Mouse (Mus musculus): Measurements from ENCODE around the gene Plekha4.
A peak's percentile ranks its signal among the peaks of the same experiment; 100 is the strongest.
"Not testable (repeated sequence)": the region's sequence is repeated elsewhere in the genome, so short reads cannot be mapped to it uniquely, and the experiment has no call there.

Plekha4 gene

GRCm38 (mm10) chr7:45525809-45526473 lies at the start of gene Plekha4, which contains the start of gene Ppp1r15a:
TSS of gene Plekha4 (plus strand) at chr7:45526330.
TSS of gene Ppp1r15a (minus strand) at chr7:45526268.
- DNase-seq: peak; percentile 97 to 98

- no peak for DNase-seq
Measured at GRCm38 (mm10) chr7:45476453-45476852, 49.7 kb upstream of the Plekha4 start.

DNA sequence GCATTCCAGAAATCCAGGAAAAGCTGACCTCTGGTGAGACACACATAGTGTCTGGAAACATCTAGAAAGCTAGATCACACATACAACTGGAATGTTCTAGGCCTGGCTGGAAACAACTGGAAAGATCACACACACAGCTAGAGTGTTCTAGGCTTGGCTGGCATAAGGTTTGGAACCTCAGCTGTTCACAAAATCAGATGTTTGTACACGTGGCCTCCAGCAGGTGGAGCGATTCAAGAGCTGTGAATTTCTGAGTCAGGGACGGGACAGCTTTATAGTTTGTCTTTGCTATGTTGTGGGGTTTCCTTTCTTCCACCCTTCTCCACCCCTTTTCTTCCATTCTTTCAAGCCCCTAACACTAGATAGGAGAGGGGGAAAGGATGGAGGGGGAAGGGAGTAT lies 49.1 kb upstream of the Plekha4 start:
- DNase-seq: peak; percentile 55 to 74

DNA sequence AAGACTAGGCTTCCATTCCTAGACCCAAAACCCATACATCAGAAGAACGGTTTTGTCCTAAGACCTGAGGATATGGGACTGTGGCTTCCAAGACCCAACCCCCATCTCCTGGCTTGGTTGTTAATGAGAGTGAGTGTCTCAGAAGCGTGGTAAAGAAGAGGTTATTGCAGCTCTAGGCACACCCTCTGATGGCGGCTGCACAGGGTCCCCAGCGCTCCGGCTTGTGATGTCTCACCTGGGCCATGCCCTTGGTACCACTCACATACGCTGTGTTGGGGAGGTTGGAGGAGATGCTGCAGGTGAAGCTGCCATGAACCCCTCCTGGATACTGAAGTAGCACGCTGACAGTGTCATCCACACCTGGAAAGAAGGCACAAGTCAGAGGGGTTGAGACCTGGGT lies 47.4 kb upstream of the Plekha4 start:
- DNase-seq: no peak

- DNase-seq: not testable (repeated sequence)
Measured at GRCm38 (mm10) chr7:45480310-45480709, 45.8 kb upstream of the Plekha4 start.

GRCm38 (mm10) chr7:45481374-45481927 lies 44.7 kb upstream of the Plekha4 start, which contains the start of gene Tulp2:
TSS of gene Tulp2 (plus strand) at chr7:45481877.
- peak; percentile 71 to 79 for DNase-seq

DNA sequence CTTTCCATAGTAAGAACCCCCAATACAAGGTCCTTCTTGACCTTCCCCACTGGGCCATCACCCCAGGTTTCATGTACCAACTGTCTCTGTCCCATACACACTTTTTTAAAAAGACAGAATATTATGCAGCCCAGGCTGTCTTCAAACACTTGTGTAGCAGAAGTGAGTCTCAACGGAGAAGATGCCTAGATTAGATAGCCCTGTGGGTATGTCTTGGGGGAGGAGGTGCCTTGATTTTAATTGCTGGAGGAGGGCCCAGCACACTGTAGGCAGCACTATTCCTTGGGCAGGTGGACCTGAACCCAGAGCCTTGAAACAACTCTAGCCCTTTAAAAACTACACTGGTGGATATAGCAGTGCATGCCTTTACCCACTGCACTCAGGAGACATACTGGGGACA lies 44.0 kb upstream of the Plekha4 start:
- DNase-seq: no peak

DNA sequence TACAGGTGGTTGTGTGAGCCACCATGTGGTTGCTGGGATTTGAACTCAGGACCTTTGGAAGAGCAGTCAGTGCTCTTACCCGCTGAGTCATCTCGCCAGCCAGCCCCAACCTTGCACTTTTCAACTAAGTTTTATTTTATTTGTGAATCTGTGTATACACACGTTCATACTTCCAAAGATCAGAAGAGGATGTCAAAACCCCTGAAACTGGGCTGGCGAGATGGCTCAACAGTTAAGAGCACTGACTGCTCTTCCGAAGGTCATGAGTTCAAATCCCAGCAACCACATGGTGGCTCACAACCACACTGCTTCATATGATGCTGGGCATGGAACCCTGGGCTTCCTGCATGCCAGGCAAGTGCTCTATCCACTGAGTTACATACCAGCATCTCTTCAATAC lies 41.1 kb upstream of the Plekha4 start:
- DNase-seq: not testable (repeated sequence)

- no peak for DNase-seq
Measured at GRCm38 (mm10) chr7:45486158-45486557, 40.0 kb upstream of the Plekha4 start.

DNA sequence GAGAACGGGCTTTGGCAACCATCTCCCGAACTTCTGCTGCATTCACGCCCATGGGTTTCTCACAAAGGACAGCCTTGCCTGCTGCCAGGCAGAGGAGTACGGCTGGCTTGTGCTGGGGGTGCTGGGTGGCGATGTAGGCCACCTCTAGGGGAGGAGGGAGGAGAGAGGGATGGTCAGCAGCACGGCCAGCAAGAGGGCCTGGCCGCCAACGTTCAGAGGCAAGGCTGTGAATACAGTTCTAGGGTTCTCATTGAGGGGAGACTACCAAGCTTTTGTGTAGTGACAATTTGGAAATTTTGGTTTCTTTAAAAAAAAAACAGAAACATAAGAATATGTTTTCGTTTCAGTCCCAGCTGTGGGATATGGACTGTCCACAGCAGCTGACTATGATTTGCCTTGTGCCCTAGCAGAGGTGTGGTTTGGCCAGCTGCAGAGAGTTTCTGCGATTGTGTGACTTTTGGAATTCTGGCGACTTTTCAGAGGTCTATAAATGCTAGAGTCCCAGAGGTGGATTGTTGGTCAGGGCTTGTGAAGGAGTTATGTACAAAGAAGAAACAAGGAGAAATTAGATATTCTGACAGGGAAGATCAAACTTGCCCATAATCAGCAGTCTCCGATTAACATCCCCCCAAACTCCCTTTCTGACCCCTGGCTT lies 39.2 kb upstream of the Plekha4 start, which contains the start of gene Gm45808:
TSS of gene Gm45808 (minus strand) at position 51 of the 655 bp plus-strand sequence.
- no peak for DNase-seq

- no peak for DNase-seq
Measured at GRCm38 (mm10) chr7:45487861-45488292, 38.3 kb upstream of the Plekha4 start.

DNA sequence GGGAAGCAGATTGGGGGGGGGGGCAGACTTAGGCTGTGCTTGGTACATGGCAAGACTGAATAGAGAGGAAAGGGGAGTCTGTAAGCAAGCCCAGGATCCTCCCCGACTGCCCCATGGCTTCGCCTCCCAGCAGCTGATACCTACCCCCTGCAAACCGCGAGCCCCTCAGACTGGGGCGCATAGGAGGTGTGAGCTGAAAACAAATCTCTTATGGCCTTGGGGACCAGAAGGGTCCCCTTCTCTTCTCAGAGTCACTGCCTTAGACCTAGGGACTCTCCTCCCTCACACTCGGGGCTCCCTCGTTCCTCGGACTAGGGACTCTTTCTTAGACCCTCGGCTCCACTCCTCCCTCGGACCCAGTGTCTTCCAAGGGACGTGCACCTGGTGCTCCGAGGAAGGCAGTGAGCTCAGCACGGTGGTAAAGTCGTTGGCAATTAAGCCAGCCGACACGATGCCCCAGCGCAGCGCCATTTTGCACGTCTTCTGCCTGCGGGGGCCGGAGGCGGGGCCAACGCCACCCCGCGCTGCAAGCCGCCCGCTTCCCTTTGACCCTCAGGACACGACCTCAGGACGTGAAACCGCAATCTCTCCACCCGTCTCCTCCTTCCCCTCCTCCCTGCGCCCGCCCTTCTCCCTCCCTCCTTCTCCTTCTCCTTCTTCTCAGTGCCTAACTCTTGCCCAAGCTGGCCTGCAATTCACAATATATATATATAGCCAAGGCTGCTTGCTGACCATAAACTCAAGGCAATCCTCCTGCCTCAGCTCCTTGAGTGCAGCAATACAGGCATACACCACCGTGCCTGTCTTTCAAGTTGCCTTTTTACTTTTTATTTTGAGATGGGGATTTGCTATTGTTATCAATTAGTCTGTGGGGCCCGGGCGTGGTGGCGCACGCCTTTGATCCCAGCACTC lies 37.6 kb upstream of the Plekha4 start, which contains the start of gene Dhdh:
TSS of gene Dhdh (minus strand) at position 513 of the 912 bp plus-strand sequence.
- DNase-seq: peak; percentile 83 to 86

DNA sequence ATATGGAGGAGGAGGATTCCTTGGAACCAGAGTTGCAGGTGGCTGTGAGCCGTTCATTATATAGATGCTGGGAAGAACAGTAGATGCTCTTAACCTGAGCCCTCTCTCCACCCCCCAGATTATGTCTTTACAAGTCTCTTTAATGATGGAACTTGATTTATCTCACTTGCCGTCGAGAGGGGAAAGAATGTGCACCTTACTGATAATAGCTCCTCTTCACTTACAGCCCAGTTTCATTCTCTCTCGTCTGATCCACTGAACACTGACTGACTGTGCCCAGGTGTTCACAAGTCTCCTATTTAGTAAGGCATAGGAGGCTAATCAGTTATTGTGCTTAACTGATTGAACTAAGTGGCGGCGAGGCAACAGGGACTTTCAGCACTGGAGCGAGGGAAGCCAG lies 36.6 kb upstream of the Plekha4 start:
- DNase-seq: no peak

GRCm38 (mm10) chr7:45490822-45491221 lies 35.3 kb upstream of the Plekha4 start:
- DNase-seq: no peak

DNA sequence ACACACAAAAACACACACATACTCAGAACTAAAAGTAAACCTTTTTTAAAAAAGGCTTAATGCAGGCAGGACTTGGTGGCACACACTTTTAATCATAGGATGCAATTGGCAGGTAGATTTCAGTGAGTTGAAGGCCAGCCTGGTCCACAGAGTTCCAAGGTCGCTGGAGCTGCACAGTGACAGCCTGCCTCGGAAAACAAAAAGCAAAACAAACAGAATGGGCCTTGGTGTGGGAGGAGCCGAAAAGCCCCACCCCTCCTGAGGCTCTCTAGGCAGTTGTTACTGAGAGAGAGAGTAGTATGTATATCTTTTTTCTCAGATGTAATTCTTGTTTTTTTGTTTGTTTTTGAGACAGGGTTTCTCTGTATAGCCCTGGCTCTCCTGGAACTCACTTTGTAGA lies 34.9 kb upstream of the Plekha4 start:
- peak; percentile 44 to 51 for DNase-seq

- DNase-seq: no peak
Measured at GRCm38 (mm10) chr7:45492225-45492844, 33.8 kb upstream of the Plekha4 start.

DNA sequence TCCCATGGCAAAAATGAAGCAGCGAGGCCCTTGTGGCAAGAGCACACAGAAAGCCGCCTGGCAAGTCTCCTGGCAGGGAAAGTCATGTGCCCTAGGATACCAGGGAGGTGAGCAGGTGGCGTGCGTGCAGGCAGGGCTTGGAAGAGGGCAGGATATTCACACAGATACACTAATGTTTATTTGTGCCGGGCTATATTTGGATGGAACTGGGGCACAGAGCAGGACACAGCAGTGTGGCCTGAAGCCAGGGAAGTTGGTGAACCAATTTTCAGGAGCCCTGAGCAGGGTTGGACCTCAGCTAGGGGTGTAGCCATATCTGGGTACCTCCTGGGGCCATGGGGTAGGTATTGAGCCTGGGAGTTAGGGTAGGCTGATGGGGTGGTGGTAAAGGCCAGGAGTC lies 33.2 kb upstream of the Plekha4 start:
- DNase-seq: no peak

DNA sequence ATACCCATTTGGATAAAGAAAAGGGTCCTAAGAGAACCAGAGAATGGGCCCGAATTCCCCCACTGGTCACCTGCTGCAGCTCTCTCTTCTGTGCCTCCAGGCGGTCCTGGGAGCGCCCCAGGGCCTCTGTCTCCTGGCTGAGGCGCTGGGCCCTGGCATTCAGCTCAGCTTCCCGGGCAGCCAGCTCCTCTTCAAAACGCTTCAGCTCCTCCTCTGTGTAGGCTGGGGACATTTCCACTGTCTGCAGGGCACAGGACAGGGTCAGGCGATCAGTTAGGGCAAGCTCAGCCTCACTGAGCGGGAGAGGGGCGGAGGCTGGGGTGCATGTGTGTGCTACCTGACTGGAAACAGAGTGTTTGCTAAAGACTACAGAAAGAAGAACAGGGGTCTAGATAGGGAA lies 31.6 kb upstream of the Plekha4 start:
- DNase-seq: no peak

DNA sequence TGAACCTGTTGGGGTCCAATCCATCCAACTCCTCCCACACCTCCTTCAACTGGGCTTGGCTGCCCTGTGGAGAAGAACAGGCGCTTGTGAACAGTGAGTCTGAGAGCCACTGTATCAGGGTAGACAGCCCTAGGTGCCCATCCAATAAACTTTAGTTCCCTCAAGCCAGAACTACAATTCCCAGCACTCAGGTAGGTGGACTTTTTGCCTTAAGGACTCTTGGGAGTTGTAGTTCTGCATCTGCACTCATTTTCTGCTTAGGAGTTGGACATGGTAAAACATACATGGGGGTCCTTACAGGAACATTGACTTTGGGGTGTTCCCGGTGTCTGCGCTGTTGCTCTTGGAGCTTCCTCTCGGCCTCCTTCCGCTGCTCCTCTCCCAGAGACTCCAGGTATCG lies 27.7 kb upstream of the Plekha4 start:
- DNase-seq: no peak

GRCm38 (mm10) chr7:45507583-45507982 lies 18.5 kb upstream of the Plekha4 start:
- no peak for DNase-seq

DNA sequence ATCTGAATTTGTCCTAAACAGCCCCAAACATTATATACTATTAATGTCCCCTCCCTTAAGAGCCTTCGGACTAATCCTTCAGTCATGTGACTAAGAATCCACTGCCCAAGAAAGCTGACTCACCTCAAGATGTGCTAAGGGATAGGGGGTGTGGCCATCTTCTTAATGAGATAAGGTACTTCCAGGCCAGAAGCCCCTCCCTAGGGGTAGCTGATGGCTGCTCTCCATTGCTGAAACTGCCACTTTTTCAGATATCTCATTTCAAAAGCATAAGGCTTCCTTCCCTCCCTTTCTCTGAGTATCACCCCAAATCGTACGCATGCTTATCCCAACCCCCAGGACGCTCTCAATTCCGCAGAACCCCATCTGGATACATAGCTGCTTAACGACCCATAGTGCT lies 17.6 kb upstream of the Plekha4 start:
- DNase-seq: no peak

- no peak for DNase-seq
Measured at GRCm38 (mm10) chr7:45509181-45509882, 16.8 kb upstream of the Plekha4 start.
